Mouse (Mus musculus): ENCODE measurements around the gene Rbfox1. TPM values are rescaled to one million over a fixed set of nuclear protein-coding genes. Genes with fewer than 3 reads are reported as not detected.

The Rbfox1 gene
- polyA plus RNA-seq, 1 experiment from 2014 or later = 3.3 TPM

DNA sequence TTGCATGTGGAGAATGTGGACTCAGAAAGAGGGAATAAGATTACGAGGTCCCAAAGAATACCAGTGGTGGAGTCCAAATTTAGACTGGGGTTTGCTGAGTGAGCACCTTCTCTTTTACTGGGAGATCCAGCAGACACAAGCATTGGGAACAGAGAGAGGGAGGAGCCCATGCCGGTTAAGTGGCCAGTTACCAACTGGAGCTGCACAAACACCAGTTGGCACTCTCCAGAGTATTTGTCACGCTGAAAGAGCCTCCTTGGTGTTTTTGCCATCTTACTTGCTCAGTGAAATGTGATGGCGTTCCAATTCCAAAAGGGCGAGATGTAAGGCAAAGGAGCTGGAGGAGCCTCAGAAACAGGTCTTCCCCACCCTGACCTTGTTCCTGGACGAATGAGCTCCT is 1190.6 kb downstream of the Rbfox1 start:
- Histone ChIP-seq H3K9me3 (replicated peaks; ENCODE audit: low read length) (no peaks in the 10 kb centered on the region), H3K4me2 (ENCODE audit: low read length) (no peak overlapping the region), H3K36me3 (ENCODE audit: insufficient read depth, low read length) (no peaks in the 10 kb centered on the region), H3K27ac (no peak overlapping the region), H3K4me3 (replicated peaks; ENCODE audit: low read depth, low read length) (no peak overlapping the region), H3K27me3 (ENCODE audit: insufficient read depth, low read length) (no peaks in the 10 kb centered on the region), H3K9ac (ENCODE audit: low read depth, low read length) (no peak overlapping the region), H3K4me1 (replicated peaks; ENCODE audit: insufficient read depth, low read length) (no peaks in the 10 kb centered on the region)
- ATAC-seq (replicated peaks; ENCODE audit: low FRiP score, low read depth) (no peak), DNase-seq (ENCODE audit: low spot score) (no peak)
- 87% methylated on average over 6 of the region's 6 CpGs for WGBS
- no peak for TF ChIP-seq CTCF (IDR thresholded peaks at IDR 0.05; ENCODE audit: low read depth)

DNA sequence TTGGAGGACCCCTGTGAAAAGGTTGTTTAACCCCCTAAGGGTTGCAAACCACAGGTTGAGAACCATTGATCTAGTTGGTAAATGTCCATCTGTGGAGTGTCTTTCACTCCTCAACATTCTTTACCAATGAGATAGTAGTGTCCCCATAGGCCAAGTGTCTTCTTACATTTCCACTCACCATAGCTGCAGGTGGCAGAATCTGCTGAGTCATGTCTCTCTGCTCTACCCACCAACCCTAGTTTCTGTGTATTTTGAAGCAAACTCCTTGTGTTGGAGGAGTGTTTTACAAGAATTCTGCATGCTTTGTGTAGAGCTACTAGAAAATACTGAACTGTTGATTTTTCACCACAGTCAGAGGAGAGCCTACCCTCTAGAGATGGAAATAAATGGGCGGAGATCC is 1191.2 kb downstream of the Rbfox1 start:
- 100% methylated on average over 1 of the region's 1 CpGs for WGBS
- Histone ChIP-seq H3K4me3 (replicated peaks; ENCODE audit: low read depth, low read length) (no peak overlapping the region), H3K9ac (ENCODE audit: low read depth, low read length) (no peak overlapping the region), H3K36me3 (ENCODE audit: insufficient read depth, low read length) (no peaks in the 10 kb centered on the region), H3K9me3 (replicated peaks; ENCODE audit: low read length) (no peaks in the 10 kb centered on the region), H3K27ac (no peak overlapping the region), H3K4me2 (ENCODE audit: low read length) (no peak overlapping the region), H3K27me3 (ENCODE audit: insufficient read depth, low read length) (no peaks in the 10 kb centered on the region), H3K4me1 (replicated peaks; ENCODE audit: insufficient read depth, low read length) (no peaks in the 10 kb centered on the region)
- no peak for ATAC-seq (replicated peaks; ENCODE audit: low FRiP score, low read depth)
- no peak for DNase-seq (ENCODE audit: low spot score)
- TF ChIP-seq CTCF (IDR thresholded peaks at IDR 0.05; ENCODE audit: low read depth) = no peak

GRCm38 (mm10) chr16:7076707-7077106 is 1191.6 kb downstream of the Rbfox1 start:
- no peak overlapping the region for H3K27ac ChIP-seq
- H3K9me3 ChIP-seq (replicated peaks; ENCODE audit: low read length) = no peaks in the 10 kb centered on the region
- DNase-seq (ENCODE audit: low spot score) (no peak), ATAC-seq (replicated peaks; ENCODE audit: low FRiP score, low read depth) (no peak)
- H3K4me1 ChIP-seq (replicated peaks; ENCODE audit: insufficient read depth, low read length) = no peaks in the 10 kb centered on the region
- H3K36me3 ChIP-seq (ENCODE audit: insufficient read depth, low read length) = no peaks in the 10 kb centered on the region
- H3K27me3 ChIP-seq (ENCODE audit: insufficient read depth, low read length) = no peaks in the 10 kb centered on the region
- 78% methylated on average over 3 of the region's 3 CpGs for WGBS
- H3K9ac ChIP-seq (ENCODE audit: low read depth, low read length) = no peak overlapping the region
- no peak for TF ChIP-seq CTCF (IDR thresholded peaks at IDR 0.05; ENCODE audit: low read depth)
- H3K4me2 ChIP-seq (ENCODE audit: low read length) = no peak overlapping the region
- H3K4me3 ChIP-seq (replicated peaks; ENCODE audit: low read depth, low read length) = no peak overlapping the region

- WGBS = 76% methylated on average over 3 of the region's 3 CpGs
- TF ChIP-seq CTCF (IDR thresholded peaks at IDR 0.05; ENCODE audit: low read depth) = no peak
- Histone ChIP-seq H3K9me3 (replicated peaks; ENCODE audit: low read length) (no peaks in the 10 kb centered on the region), H3K4me1 (replicated peaks; ENCODE audit: insufficient read depth, low read length) (no peaks in the 10 kb centered on the region), H3K4me3 (replicated peaks; ENCODE audit: low read depth, low read length) (no peak overlapping the region), H3K9ac (ENCODE audit: low read depth, low read length) (no peak overlapping the region), H3K4me2 (ENCODE audit: low read length) (no peak overlapping the region), H3K27ac (no peak overlapping the region), H3K36me3 (ENCODE audit: insufficient read depth, low read length) (no peaks in the 10 kb centered on the region), H3K27me3 (ENCODE audit: insufficient read depth, low read length) (no peaks in the 10 kb centered on the region)
- DNase-seq (ENCODE audit: low spot score) = peak; percentile 34
- ATAC-seq (replicated peaks; ENCODE audit: low FRiP score, low read depth) = no peak
These were observed 1196.0 kb downstream of the Rbfox1 start for GRCm38 (mm10) chr16:7081074-7081568.

DNA sequence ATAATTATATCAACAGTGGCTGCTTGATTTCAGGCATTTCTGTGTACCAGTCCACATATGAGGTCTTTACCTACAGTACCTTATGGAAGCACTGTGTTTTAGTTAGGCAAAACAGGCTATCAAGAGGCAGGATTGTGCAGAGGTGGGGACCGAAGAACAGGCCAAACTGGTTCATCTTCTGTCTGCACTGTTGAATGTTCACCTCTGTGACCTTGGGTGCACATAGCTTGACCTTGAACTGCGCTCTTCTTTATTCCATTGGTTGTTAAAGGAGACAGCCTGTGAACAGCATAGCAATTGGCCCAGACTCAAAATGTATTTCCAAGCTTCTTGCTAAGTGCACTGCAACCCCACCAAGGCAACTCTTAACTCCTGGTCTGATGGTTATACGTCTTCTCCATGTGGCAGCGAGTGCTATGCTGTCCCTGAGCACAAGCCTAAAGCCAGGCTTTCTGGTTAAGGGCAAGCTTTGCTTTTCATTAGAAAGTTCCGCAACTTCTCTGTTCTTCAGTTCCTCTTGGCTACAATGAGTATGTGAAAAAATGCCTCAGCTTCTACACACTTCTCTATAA is 1196.6 kb downstream of the Rbfox1 start:
- no peak overlapping the region for H3K9ac ChIP-seq (ENCODE audit: low read depth, low read length)
- ATAC-seq (replicated peaks; ENCODE audit: low FRiP score, low read depth) (no peak), DNase-seq (ENCODE audit: low spot score) (no peak)
- H3K4me1 ChIP-seq (replicated peaks; ENCODE audit: insufficient read depth, low read length) = no peaks in the 10 kb centered on the region
- H3K27me3 ChIP-seq (ENCODE audit: insufficient read depth, low read length) = no peaks in the 10 kb centered on the region
- no peak overlapping the region for H3K27ac ChIP-seq
- no peak for TF ChIP-seq CTCF (IDR thresholded peaks at IDR 0.05; ENCODE audit: low read depth)
- 58% methylated on average over 5 of the region's 5 CpGs for WGBS
- no peaks in the 10 kb centered on the region for H3K9me3 ChIP-seq (replicated peaks; ENCODE audit: low read length)
- H3K4me2 ChIP-seq (ENCODE audit: low read length) = no peak overlapping the region
- H3K4me3 ChIP-seq (replicated peaks; ENCODE audit: low read depth, low read length) = no peak overlapping the region
- no peaks in the 10 kb centered on the region for H3K36me3 ChIP-seq (ENCODE audit: insufficient read depth, low read length)

GRCm38 (mm10) chr16:7083937-7084336 is 1198.8 kb downstream of the Rbfox1 start:
- H3K4me3 ChIP-seq (replicated peaks; ENCODE audit: low read depth, low read length) = no peak overlapping the region
- no peaks in the 10 kb centered on the region for H3K36me3 ChIP-seq (ENCODE audit: insufficient read depth, low read length)
- 88% methylated on average over 2 of the region's 2 CpGs for WGBS
- TF ChIP-seq CTCF (IDR thresholded peaks at IDR 0.05; ENCODE audit: low read depth) = no peak
- no peaks in the 10 kb centered on the region for H3K4me1 ChIP-seq (replicated peaks; ENCODE audit: insufficient read depth, low read length)
- no peak overlapping the region for H3K9ac ChIP-seq (ENCODE audit: low read depth, low read length)
- no peak for DNase-seq (ENCODE audit: low spot score)
- ATAC-seq (replicated peaks; ENCODE audit: low FRiP score, low read depth) = no peak
- H3K4me2 ChIP-seq (ENCODE audit: low read length) = no peak overlapping the region
- H3K9me3 ChIP-seq (replicated peaks; ENCODE audit: low read length) = no peaks in the 10 kb centered on the region
- no peak overlapping the region for H3K27ac ChIP-seq
- no peaks in the 10 kb centered on the region for H3K27me3 ChIP-seq (ENCODE audit: insufficient read depth, low read length)

Measured in kidney, postnatal 0 days (tissue).